Mouse (Mus musculus): ENCODE results near the gene Htr6. TPM values are rescaled to one million over a fixed set of nuclear protein-coding genes. Genes with fewer than 3 reads are reported as not detected.

Htr6 gene
- total RNA-seq, 2 experiments from 2014 or later = 6.4 to 6.6 TPM

DNA sequence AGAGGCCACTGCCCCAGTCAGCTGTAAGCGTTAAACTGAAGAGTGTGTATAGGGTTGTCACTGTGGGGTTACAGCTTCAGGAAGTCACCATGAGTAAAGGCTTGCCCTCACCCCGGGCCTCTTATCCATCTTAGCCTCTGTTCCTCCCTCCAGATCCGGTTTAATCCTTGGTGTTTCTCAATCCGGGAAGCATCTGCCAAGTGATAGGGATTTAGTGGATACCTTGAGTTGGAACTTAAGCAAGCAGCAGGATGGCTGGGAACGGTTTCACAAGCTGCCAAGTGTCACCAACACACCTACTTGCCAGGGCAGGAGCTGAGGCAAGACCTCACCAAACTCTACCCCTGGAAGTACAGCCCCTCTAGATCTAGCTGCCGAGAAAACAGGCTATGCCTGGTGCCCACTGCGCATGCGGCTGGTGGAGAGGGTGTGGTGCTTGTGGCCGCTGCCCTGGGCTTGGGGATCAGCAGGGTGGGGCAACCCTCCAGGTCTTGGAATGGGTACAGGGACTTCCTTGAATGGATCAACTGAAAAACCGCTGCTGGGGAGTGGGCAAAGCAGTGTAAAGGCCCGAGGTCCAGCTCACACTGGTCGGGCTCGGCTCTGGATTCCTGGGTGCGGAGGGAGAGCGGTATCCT lies 15.1 kb upstream of the Htr6 start:
- DNase-seq (ENCODE audit: low spot score in 2 of 2) = no peak
- intact Hi-C loops (cut with DNase I) = loop anchor here (5.0 kb wide), 1 partner anchor 102 kb away; the partner anchor contains the start of gene Capzb

DNA sequence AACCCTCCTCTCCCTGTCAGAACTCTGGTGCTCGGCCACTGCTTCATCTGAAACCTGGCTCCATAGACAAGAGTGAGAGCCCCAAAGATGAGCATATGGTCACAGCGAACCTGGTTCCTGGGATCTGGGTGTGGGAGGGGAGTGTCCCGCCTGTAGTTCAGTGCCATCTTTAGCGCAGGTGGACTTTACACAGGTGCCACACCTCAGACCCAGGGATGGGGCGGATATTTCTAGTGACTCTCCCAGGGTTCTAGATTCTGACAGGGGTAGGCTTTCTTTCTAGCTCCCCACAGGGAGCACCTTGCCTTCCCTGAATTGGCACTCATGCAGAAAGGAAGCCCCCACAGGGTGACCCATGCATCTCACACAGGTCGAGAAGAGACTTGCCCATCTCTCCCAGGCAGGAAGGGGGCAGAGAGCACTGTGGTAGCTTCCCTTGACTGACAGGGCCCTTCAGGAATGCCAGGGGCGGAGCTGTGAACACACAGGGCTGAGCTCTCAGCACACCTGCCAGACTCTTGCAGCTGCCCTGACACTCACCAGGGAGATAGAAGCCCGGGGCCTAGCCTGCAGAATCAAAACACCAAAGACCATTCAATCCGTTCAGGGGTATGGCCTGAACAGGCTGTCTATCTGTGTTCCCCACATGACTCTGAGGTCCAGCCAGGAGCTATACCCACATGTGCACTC lies 13.8 kb upstream of the Htr6 start:
- intact Hi-C loops (cut with DNase I) = loop anchor here (5.0 kb wide), 1 partner anchor 243 kb away; no protein-coding TSS in a partner anchor
- no peak for DNase-seq (ENCODE audit: low spot score in 2 of 2)

DNA sequence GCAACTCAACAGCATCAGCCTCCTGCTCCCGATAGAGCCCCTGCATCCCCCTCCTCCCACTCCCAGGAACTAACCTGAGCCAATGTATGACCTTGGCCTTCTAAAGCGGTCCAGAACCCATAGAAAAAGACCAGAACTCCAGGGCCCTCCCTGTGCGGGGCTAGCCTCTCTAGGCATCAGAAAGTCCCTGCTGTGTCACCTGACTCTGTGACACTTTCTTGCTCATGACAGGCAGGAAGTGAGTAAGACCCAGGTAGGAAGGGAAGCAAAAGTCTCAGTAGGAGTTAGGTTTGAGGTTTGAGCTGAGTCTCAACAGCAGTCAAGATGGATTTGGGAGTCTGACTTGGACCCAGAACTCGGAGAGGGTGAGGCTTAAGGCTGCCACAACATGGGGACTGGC lies 11.6 kb upstream of the Htr6 start:
- intact Hi-C loops (cut with DNase I) = loop anchor here (1.0 to 5.0 kb wide), 3 partner anchors 165 to 245 kb away; no protein-coding TSS in a partner anchor
- DNase-seq (ENCODE audit: low spot score in 2 of 2) = no peak

DNA sequence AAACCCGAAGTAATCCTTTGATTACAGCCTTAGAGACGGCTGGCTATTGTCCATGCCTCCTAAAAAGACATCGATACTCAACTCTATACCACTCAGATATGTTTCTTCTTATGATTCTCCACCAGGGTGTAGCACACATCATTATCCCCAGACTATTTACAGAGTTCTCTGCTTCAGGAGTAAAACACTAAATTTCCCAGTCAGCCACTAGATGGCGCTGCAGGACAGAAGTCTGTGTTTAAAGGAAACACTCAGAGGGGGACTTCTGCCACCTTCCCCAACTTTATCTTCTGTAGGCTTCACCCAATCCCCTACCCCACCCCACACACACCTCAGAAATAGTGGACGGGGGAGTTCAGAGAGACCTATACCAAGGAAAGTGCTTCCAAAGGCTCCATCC lies 10.7 kb upstream of the Htr6 start:
- peak; percentile 85 to 91 for DNase-seq (ENCODE audit: low spot score in 2 of 2)
- intact Hi-C loops (cut with DNase I) = loop anchor here (1.0 to 5.0 kb wide), 3 partner anchors 166 to 246 kb away; no protein-coding TSS in a partner anchor

DNA sequence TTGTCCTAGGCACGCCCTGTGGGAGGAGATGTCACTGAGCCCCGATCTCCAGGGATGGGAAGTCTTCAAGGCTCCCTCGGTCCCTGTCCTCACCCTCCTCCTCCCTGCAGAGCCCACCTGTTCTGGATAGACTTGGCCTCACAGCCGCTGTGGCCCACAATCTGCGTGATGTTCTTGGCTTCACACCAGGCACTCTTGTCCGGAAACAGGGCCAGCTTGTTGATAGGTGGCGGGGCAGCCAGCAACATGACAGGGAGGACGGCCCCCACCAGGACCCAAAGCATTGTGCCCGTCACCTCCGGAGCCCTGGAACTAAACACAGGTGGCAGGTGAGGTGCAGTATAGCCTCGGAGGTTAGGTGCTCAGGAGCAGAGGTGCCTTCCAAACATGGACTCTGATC lies 10.0 kb upstream of the Htr6 start:
- no peak for DNase-seq (ENCODE audit: low spot score in 2 of 2)
- intact Hi-C loops (cut with DNase I) = loop anchor here (5.0 kb wide), 1 partner anchor 247 kb away; no protein-coding TSS in a partner anchor

DNA sequence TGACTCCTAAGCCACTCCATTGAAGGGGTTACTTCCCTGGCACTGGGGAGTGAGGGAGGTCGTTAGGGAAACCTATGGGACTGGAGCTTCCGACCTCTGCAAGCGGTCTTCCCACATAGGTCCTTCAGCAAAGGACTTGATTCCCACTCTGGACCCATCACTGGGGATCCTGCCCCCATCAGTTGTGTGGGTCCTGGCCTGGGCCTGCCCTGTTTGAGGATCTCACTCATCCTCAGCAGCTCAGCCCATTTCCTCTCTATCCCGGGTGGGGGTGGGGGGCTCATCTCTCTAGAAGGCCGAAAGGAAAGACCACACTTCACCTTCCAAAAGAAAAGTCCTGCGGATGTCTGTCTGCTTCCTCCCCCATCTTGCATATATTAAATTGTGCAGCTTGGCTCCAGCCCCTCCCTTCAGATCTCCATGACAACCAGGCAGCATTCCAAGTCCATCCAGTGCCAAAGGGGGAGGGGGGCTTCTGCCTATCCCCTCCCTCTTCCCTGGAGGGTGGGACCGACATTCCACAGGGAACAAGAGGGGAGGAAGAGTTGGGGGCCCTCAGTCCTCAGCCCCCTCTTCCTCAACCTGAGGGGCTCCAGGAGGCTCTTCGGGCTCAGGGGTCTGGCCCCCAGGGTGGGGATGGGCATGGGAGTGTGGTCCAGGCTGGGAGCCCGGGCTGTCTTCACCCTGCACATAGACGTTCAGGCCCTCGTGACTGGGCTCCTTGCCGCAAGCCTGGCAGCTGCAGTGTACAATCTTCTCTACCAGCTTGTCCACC lies 7.6 kb upstream of the Htr6 start:
- intact Hi-C loops (cut with DNase I) = no loop called here
- DNase-seq (ENCODE audit: low spot score in 2 of 2) = no peak

DNA sequence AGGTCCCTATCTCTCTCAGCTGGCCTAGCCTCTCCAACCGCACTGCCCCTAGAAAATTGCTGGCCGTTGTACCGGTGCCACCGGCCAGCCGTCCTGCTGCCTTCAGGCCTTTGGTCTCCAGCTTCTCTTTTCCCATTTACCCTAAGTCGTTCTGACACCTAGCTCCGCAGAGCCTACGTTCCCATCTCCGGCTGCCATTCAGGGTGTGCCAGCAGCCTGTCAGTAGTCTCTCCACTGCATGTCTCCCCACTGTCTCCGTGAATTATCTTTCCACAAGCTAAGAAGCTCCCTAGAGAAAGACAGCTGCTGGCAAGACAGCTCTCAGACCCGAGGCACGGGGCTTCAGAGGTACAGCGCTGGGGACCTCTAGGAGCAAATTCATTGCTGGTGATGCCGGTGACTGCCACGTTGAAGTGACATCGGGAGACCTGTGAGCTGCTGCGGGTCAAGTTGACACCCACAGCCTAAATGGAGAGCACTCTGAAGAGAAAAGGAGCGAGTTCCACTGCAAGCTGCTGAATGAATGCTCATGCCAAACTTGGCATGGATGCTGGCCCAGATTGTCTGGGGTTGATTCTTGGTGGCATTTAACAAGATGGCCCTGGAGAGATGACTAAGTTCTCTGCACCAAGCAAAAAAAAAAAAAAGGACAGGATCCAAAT lies 6.0 kb upstream of the Htr6 start:
- DNase-seq (ENCODE audit: low spot score in 2 of 2) = peak in 1 of 2 experiments; percentile 68
- intact Hi-C loops (cut with DNase I) = no loop called here

DNA sequence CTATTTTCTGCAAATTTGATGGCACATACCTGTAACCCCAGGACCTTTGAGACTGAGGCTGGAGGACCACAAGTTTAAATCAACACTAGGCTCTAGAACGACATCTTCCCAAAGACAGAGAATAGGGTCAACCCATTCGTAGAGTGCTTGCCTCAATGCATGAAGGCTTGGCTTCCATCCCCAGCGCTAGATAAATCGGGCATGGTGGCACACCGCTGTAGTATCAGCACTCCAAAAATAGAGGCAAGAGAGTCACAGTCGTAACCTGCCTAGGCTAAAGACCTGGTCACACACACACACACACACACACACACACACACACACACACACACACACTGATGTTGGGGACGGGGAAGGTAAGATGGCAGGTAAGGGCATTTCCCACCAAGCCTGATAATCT lies 4.9 kb upstream of the Htr6 start:
- intact Hi-C loops (cut with DNase I) = no loop called here
- DNase-seq (ENCODE audit: low spot score in 2 of 2) = no peak

DNA sequence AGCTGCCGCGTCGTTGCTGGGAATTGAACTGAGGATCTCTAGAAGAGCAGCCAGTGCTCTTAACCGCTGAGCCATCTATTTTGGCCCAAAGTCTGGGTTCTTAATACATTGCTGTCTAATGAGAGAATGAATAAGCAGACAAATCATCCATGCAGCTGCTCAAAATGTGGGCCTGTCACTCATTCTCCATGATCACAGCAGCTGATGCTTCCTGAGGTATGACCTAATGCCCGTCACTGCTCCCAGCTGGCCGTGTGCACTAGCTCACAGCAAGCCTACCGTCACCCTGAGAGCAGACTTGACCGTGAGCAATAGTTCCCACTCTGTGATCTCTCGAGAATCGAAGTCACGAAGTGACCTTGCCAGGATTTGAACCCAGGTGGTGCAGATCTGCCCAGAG lies 4.1 kb upstream of the Htr6 start:
- intact Hi-C loops (cut with DNase I) = loop anchor here (5.0 kb wide), 2 partner anchors 82 to 107 kb away; partner anchors contain the start of gene Tmco4
- DNase-seq (ENCODE audit: low spot score in 2 of 2) = no peak

DNA sequence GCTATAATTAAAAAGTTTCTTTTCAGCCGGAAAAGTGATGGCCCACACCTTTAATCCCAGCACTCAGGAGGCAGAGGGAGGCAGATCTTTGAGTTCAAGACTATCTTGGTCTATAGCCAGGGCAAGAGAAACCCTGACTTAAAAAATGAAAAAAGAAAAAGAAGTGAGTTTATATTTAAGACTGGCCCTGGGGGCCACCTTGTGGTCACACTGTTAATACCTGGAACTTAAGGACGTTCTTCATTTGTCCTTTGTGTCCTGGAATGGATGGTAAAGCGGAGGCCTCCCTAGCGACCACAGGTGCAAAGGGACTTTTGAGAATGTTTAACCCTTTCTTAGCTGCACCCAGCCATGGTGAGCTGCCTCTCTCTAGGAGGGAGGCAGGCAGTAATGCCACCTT lies 3.4 kb upstream of the Htr6 start:
- intact Hi-C loops (cut with DNase I) = loop anchor here (1.0 to 5.0 kb wide), 3 partner anchors 81 to 156 kb away; partner anchors contain the start of gene Tmco4
- DNase-seq (ENCODE audit: low spot score in 2 of 2) = no peak

DNA sequence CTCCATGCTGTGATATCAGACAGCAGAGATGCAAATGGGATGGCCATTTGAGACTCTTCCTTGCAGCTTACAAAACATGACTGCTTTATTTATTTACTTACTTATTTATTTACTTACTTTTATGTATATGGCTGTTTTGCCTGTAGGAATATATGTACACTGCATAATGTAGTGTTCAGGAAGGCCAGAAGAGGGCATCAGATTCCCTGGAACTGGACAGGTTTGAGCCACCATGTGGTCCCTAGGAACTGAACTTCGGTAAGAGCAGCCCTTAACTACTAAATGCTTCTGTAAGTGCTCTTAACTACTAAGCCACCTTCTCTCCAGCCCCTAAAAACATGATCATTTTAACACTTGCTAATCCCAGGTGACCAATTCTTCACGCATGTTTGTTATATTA lies 2.9 kb upstream of the Htr6 start:
- peak in 1 of 2 experiments; percentile 47 for DNase-seq (ENCODE audit: low spot score in 2 of 2)
- intact Hi-C loops (cut with DNase I) = loop anchor here (1.0 to 5.0 kb wide), 3 partner anchors 81 to 156 kb away; partner anchors contain the start of gene Tmco4

DNA sequence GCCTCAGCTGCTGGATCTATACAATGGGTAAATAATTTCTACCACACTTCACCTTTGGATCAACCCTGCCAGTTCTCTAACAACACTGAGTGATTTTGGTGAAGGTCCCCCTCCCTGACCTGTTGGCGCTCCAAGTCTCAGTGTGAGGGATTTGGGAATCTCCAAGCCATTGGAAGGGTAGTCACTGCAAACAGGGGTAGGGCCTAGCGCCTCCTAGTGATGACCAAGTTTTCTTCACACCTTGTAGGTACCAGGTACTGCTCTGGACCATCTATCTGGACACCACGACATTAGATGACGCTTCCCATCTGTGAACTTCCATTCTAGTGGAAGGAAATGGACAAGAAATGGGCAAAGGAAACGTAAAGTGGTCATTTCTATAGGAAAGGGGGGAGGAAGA lies 545 bp upstream of the Htr6 start:
- intact Hi-C loops (cut with DNase I) = loop anchor here (5.0 kb wide), 2 partner anchors 79 to 104 kb away; partner anchors contain the start of gene Tmco4
- DNase-seq (ENCODE audit: low spot score in 2 of 2) = peak in 1 of 2 experiments; percentile 61

DNA sequence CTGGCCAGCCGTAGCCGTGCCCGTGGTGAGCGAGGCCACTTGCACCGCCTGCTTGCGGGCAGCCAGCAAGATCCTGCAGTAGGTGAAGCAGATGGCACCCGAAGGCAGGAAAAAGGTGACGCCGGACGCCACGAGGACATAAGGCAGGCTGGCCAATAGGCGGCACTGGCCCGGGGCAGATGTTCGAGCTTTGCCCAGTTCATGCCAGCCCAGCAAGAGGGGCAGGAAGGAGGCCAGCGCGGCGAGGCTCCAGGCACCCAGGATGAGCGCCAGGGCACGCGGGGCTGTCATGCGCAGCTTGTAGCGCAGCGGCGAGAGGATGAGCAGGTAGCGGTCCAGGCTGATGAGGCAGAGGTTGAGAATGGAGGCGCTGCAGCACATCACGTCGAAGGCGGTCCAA lies 1.3 kb downstream of the Htr6 start:
- DNase-seq (ENCODE audit: low spot score in 2 of 2) = no peak
- intact Hi-C loops (cut with DNase I) = no loop called here

DNA sequence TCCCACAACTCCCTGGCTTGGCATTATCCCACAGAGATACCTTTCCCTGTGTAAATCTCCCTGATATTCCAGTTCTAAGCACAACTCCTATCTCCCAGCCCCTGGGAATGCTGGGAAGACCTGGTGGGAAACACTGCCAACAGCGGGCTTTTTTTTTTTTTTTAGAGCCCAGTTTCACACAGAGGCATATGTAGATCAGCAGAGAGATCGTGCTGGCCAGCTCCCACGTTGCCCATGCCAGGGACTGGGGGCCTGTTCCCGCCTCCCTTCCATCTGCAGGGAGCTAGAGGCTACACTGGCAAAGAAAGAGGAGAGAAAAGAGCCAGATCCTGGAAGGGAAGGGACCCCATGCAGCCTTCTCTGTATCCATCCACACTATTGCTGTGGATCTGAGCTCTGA lies 7.1 kb downstream of the Htr6 start:
- intact Hi-C loops (cut with DNase I) = no loop called here
- DNase-seq (ENCODE audit: low spot score in 2 of 2) = peak in 1 of 2 experiments; percentile 93

DNA sequence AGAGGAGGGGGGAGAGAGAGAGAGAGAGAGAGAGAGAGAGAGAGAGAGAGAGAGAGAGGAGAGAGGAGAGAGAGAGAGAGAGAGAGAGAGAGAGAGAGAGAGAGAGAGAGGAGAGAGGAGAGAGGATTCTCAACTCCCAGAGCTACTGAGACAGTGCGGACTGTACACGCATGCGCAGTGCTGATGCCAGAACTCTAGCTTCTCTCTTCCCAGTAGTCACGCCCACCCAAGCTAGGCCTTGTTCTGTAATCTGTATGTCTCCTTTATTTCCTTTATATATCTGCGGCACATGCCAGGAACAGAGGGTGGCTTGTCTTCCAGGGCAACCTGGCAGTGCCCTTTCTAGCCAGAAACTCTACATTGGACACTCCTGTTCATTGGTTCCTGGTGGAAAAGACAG lies 10.5 kb downstream of the Htr6 start:
- DNase-seq (ENCODE audit: low spot score in 2 of 2) = peak in 1 of 2 experiments; percentile 56
- intact Hi-C loops (cut with DNase I) = no loop called here

DNA sequence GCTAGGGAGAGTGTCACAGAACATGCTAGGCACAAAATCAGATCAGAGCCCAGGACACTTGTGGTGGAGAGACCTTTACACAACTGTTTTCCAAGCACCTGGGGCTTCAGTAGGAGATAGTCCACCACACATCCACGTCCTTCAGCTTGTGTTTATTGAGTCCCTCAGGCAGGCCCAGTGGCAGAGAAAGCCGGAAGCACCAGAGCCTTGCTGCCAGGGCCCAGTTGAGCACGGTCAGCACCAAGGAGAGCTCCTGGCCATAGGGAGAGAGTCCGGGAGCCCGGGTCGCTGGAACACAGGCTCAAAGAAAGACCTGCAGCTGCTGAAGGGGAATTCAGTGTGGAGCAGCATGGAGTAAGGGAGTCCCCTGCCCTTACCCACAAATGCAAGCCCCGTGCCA lies 15.8 kb downstream of the Htr6 start:
- intact Hi-C loops (cut with DNase I) = no loop called here
- DNase-seq (ENCODE audit: low spot score in 2 of 2) = no peak

DNA sequence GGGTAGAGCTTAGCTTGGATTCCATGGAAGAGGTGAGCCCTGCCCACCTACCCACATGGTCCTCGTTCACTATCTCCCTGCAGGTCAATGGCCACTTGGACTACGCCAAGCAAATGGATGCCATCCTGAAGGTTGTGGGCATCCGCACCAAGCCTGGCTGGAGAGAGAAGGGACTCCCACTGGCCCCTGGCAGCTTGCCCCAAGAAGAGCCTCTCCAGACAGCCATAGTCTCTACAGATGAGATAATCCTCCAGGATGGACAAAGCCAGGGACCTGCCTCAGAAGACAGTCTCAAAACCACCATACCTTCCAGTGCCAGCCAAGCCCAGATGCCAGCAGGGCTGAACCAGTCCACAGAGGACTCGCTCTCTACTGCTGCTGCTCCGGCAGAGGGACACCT lies 17.3 kb downstream of the Htr6 start:
- intact Hi-C loops (cut with DNase I) = no loop called here
- DNase-seq (ENCODE audit: low spot score in 2 of 2) = no peak

DNA sequence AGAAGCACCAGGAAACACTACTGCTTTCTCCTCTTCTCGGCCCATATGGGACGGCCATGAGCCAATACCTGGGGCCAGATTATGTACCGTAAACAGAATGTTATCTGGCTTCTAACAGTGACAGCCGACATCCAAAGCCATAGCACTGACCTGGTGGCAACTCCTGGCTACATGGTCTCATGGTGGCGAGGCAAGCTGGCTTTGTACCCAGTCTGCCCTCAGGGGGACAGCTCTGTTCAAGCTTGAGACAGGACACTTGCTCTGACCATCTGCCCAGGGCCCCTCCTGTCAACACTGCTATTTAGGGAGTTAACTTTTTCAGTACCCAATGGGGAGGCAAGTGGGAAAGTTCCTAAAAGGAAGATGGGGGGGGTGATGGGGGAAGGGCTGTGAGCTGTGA lies 18.1 kb downstream of the Htr6 start:
- intact Hi-C loops (cut with DNase I) = no loop called here
- DNase-seq (ENCODE audit: low spot score in 2 of 2) = no peak

DNA sequence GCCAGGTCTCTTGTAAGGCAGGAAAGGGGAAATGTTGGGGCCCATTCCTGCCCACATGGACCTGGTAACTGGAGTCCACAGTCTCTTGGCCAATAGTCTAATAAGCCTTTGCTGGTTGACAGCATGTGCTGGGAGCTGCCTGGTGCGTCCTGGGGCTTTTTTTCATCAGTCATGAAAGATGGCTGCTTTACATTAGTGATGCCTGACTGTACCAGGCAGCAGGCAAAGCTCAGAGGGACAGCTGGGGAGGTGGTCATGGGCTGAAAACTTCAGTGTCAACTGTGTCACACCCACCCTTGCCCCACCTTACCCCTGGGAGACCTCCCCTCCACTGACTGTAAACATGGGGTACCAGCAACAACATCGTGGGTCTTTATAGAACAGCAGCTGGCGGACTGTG lies 19.6 kb downstream of the Htr6 start:
- intact Hi-C loops (cut with DNase I) = no loop called here
- no peak for DNase-seq (ENCODE audit: low spot score in 2 of 2)

DNA sequence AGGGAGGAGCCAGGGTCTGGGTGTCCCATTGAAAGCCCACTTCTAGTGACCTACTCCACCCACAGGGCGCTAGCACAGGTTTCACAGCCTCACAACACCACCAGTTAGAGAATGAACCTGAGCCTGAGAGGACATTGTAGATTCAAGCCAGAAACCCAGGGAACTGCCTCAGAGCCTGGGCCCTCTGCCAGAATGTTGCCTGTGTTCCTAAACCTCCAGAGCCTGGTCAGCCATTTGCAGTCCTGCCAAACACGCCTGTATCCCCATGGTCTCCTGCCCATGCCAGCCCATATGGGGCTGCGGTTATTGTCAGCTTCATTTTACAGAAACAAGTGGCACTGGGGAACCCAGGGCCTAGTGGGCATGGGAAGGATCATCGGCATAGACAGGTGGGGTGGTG lies 20.0 kb downstream of the Htr6 start:
- intact Hi-C loops (cut with DNase I) = no loop called here
- no peak for DNase-seq (ENCODE audit: low spot score in 2 of 2)
